Mouse (Mus musculus): ENCODE results near the gene Pah. TPM values are rescaled to one million over a fixed set of nuclear protein-coding genes. Genes with fewer than 3 reads are reported as not detected.
A peak's percentile ranks its signal among the peaks of the same experiment; 100 is the strongest.

Gene Pah
- polyA plus RNA-seq, 1 experiment = 8.2 TPM

GRCm38 (mm10) chr10:87572500-87572899 lies 50.9 kb downstream of the Pah start:
- no peaks in the 10 kb centered on the region for H3K4me1 ChIP-seq (ENCODE audit: control insufficient read depth, insufficient read depth, low read length)
- WGBS = 65% methylated on average over 4 of the region's 4 CpGs
- H3K27ac ChIP-seq (ENCODE audit: control insufficient read depth, insufficient read depth, low read depth, low read length, poor library complexity) = no peak overlapping the region
- no peak overlapping the region for H3K4me3 ChIP-seq (replicated peaks; ENCODE audit: control insufficient read depth, low read depth, low read length)
- no peak for TF ChIP-seq POLR2A (IDR thresholded peaks at IDR 0.05; ENCODE audit: borderline replicate concordance, control insufficient read depth, low read depth, low read length)
- no peak for TF ChIP-seq CTCF (IDR thresholded peaks at IDR 0.05; ENCODE audit: control insufficient read depth, insufficient read depth, low read length)

GRCm38 (mm10) chr10:87586696-87587095 lies 65.1 kb downstream of the Pah start:
- Histone ChIP-seq H3K27ac (ENCODE audit: control insufficient read depth, insufficient read depth, low read depth, low read length, poor library complexity) (no peak overlapping the region), H3K4me1 (ENCODE audit: control insufficient read depth, insufficient read depth, low read length) (no peaks in the 10 kb centered on the region), H3K4me3 (replicated peaks; ENCODE audit: control insufficient read depth, low read depth, low read length) (no peak overlapping the region)
- no peak for TF ChIP-seq POLR2A (IDR thresholded peaks at IDR 0.05; ENCODE audit: borderline replicate concordance, control insufficient read depth, low read depth, low read length)
- TF ChIP-seq CTCF (IDR thresholded peaks at IDR 0.05; ENCODE audit: control insufficient read depth, insufficient read depth, low read length) = no peak
- WGBS = 81% methylated on average over 1 of the region's 1 CpGs

GRCm38 (mm10) chr10:87593916-87594315 lies 72.3 kb downstream of the Pah start:
- TF ChIP-seq CTCF (IDR thresholded peaks at IDR 0.05; ENCODE audit: control insufficient read depth, insufficient read depth, low read length) (no peak), POLR2A (IDR thresholded peaks at IDR 0.05; ENCODE audit: borderline replicate concordance, control insufficient read depth, low read depth, low read length) (no peak)
- Histone ChIP-seq H3K4me3 (replicated peaks; ENCODE audit: control insufficient read depth, low read depth, low read length) (no peak overlapping the region), H3K27ac (ENCODE audit: control insufficient read depth, insufficient read depth, low read depth, low read length, poor library complexity) (no peak overlapping the region), H3K4me1 (ENCODE audit: control insufficient read depth, insufficient read depth, low read length) (no peaks in the 10 kb centered on the region)
- 48% methylated on average over 2 of the region's 2 CpGs for WGBS

- 21% methylated on average over 5 of the region's 5 CpGs for WGBS
- no peaks in the 10 kb centered on the region for H3K4me1 ChIP-seq (ENCODE audit: control insufficient read depth, insufficient read depth, low read length)
- TF ChIP-seq CTCF (IDR thresholded peaks at IDR 0.05; ENCODE audit: control insufficient read depth, insufficient read depth, low read length) (0 out of 2 replicates have a peak, but pooled peaks have one; percentile 19), POLR2A (IDR thresholded peaks at IDR 0.05; ENCODE audit: borderline replicate concordance, control insufficient read depth, low read depth, low read length) (no peak)
- no peak overlapping the region for H3K4me3 ChIP-seq (replicated peaks; ENCODE audit: control insufficient read depth, low read depth, low read length)
- H3K27ac ChIP-seq (ENCODE audit: control insufficient read depth, insufficient read depth, low read depth, low read length, poor library complexity) = no peak overlapping the region
Measured at GRCm38 (mm10) chr10:87596361-87597074, 74.9 kb downstream of the Pah start.

- H3K4me1 ChIP-seq (ENCODE audit: control insufficient read depth, insufficient read depth, low read length) = no peaks in the 10 kb centered on the region
- no peak overlapping the region for H3K4me3 ChIP-seq (replicated peaks; ENCODE audit: control insufficient read depth, low read depth, low read length)
- no peak overlapping the region for H3K27ac ChIP-seq (ENCODE audit: control insufficient read depth, insufficient read depth, low read depth, low read length, poor library complexity)
- TF ChIP-seq CTCF (IDR thresholded peaks at IDR 0.05; ENCODE audit: control insufficient read depth, insufficient read depth, low read length) (no peak), POLR2A (IDR thresholded peaks at IDR 0.05; ENCODE audit: borderline replicate concordance, control insufficient read depth, low read depth, low read length) (no peak)
- WGBS = 60% methylated on average over 9 of the region's 9 CpGs
Measured at GRCm38 (mm10) chr10:87597075-87597677, 75.6 kb downstream of the Pah start.

GRCm38 (mm10) chr10:87602151-87602550 lies 80.6 kb downstream of the Pah start:
- TF ChIP-seq CTCF (IDR thresholded peaks at IDR 0.05; ENCODE audit: control insufficient read depth, insufficient read depth, low read length) (no peak), POLR2A (IDR thresholded peaks at IDR 0.05; ENCODE audit: borderline replicate concordance, control insufficient read depth, low read depth, low read length) (no peak)
- WGBS = 54% methylated on average over 1 of the region's 1 CpGs

GRCm38 (mm10) chr10:87625196-87625595 lies 103.6 kb downstream of the Pah start:
- TF ChIP-seq CTCF (IDR thresholded peaks at IDR 0.05; ENCODE audit: control insufficient read depth, insufficient read depth, low read length) = no peak
- TF ChIP-seq POLR2A (IDR thresholded peaks at IDR 0.05; ENCODE audit: borderline replicate concordance, control insufficient read depth, low read depth, low read length) = no peak
- Histone ChIP-seq H3K27ac (ENCODE audit: control insufficient read depth, insufficient read depth, low read depth, low read length, poor library complexity) (no peak overlapping the region), H3K4me1 (ENCODE audit: control insufficient read depth, insufficient read depth, low read length) (no peaks in the 10 kb centered on the region), H3K4me3 (replicated peaks; ENCODE audit: control insufficient read depth, low read depth, low read length) (no peak overlapping the region)
- 55% methylated on average over 1 of the region's 1 CpGs for WGBS

More at GRCm38 (mm10) chr10:87602151-87602550, 80.6 kb downstream of the Pah start:
- H3K27ac ChIP-seq (ENCODE audit: control insufficient read depth, insufficient read depth, low read depth, low read length, poor library complexity) = no peak overlapping the region
- H3K4me3 ChIP-seq (replicated peaks; ENCODE audit: control insufficient read depth, low read depth, low read length) = no peak overlapping the region
- no peaks in the 10 kb centered on the region for H3K4me1 ChIP-seq (ENCODE audit: control insufficient read depth, insufficient read depth, low read length)

Other genes with a start within 250 kb of the Pah start
- gene Ascl1, start 28.1 kb upstream of the Pah start, polyA plus RNA-seq (2011; ENCODE audit: insufficient read depth, insufficient read length, low replicate concordance, missing spikeins) = not detected in 2 replicates